Mouse (Mus musculus) cortical plate, adult 2 months (tissue): Measurements from ENCODE around the gene Ndufv3.
A peak's percentile ranks its signal among the peaks of the same experiment; 100 is the strongest.

ENCODE experiments used
- CTCF ChIP-seq: fragments of 200-500 bp; IDR thresholded peaks from 2 replicates; pipeline ENCODE4 v1.5.1; 2011; ENCODE audit warnings: mild to moderate bottlenecking, control low read depth, low read length; ENCODE audit not compliant: insufficient read depth; ENCODE audit errors: extremely low read depth
- POLR2A ChIP-seq: fragments of 200-500 bp; IDR thresholded peaks from 2 replicates; pipeline ENCODE4 v1.6.1; 2011; ENCODE audit warnings: mild to moderate bottlenecking, low read length, control low read depth; ENCODE audit not compliant: insufficient read depth; ENCODE audit errors: extremely low read depth

DNA sequence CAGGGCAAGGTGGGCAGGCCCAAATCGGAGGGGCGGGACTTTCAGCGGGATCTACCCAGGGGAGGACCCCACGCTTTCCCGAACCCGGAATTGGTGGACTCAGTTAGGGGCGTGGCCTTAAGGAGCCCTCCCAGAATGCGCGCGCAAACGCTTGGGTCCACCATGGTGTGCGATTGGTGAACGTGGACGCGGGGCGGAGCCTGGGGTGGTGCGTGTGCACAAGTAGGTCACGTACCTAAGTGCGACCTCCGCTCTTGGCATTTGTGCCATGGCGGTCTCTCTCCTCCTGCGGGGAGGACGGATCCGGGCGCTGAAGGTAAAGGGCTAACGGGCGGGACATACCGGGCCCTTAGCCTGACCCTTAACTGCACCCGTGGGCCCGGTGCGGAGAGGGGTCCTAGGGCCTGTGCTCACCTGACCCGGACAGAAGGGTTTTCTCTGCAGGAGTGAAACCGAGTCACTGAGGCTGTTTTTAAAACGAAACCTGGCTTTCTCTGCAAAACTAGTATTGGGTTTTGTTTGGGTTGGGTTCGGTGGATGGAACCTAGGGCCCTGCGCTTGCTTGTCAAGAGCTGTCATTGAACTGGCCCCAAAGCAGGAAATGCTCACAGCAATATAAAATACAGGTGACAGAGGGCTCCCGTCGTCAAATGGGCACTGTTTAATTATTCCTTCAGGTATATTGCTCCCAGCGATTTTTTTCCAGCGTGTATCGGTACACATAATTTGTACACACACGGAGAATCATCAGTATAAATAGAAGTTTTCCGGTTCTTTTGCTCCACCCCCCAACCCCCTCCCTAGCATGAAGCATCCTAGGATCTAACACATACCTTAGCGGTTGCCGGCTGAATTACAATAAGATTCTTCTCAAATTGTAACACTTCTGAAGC lies at the start of gene Ndufv3, which contains the start of gene Wdr4:
- TF ChIP-seq CTCF (no peak), POLR2A (peak; percentile 93)
